Mouse (Mus musculus) CH12.LX (cell line): ENCODE measurements around the gene Chrm3. TPM values are rescaled to one million over a fixed set of nuclear protein-coding genes. Genes with fewer than 3 reads are reported as not detected.

Source experiments
- DNase-seq: peaks from one replicate; pipeline ENCODE4 v3.0.0-alpha.2; 2013; ENCODE audit errors: extremely low read depth
- H3K27ac ChIP-seq: 2 replicates; pipeline ENCODE4 v1.5.1; 2012; ENCODE audit warnings: low read depth, mild to moderate bottlenecking, control low read depth, moderate library complexity; ENCODE audit not compliant: insufficient read depth
- H3K27me3 ChIP-seq: replicated peaks from 2 replicates; pipeline ENCODE3; 2012; ENCODE audit warnings: inconsistent platforms
- H3K36me3 ChIP-seq, 2 experiments: replicated peaks in 1 of 2; 2 replicates each; pipeline versions ENCODE3 to v1.6.1; 2012; ENCODE audit warnings: inconsistent platforms in 1 of 2, low read length in 1 of 2, mild to moderate bottlenecking in 1 of 2, mixed read lengths in 1 of 2, moderate library complexity in 1 of 2; ENCODE audit not compliant: control insufficient read depth in 1 of 2, insufficient read depth in 1 of 2
- H3K4me1 ChIP-seq, 2 experiments: 2 replicates each; pipeline ENCODE4 v1.6.1; 2012; ENCODE audit warnings: inconsistent platforms in 1 of 2, moderate library complexity in 1 of 2; ENCODE audit not compliant: insufficient read depth in 2 of 2, control insufficient read depth in 1 of 2
- H3K4me2 ChIP-seq: 2 replicates; pipeline ENCODE4 v1.6.1; 2012; ENCODE audit warnings: low read depth, mild to moderate bottlenecking, control low read depth; ENCODE audit not compliant: poor library complexity, insufficient read depth, severe bottlenecking
- H3K4me3 ChIP-seq, 3 experiments: fragments of 150-350 bp in 1 of 3; sonication (generic) in 1 of 3; replicated peaks in 1 of 3; 2 replicates each; pipeline versions ENCODE3 to v1.5.1; 2011 to 2012; ENCODE audit warnings: low read depth in 2 of 3, low read length in 2 of 3, mild to moderate bottlenecking in 2 of 3, moderate library complexity in 2 of 3, control low read depth in 1 of 3, improper control_type of control experiment in 1 of 3, inconsistent platforms in 1 of 3, mixed read lengths in 1 of 3; ENCODE audit not compliant: poor library complexity in 1 of 3
- H3K79me2 ChIP-seq: replicated peaks from 2 replicates; pipeline ENCODE4 v1.6.1; 2012; ENCODE audit warnings: mild to moderate bottlenecking, moderate library complexity; ENCODE audit not compliant: control insufficient read depth, poor library complexity, insufficient read depth, severe bottlenecking; ENCODE audit errors: extremely low read depth
- H3K9ac ChIP-seq: 2 replicates; pipeline ENCODE4 v1.6.1; 2012; ENCODE audit warnings: low read depth, mild to moderate bottlenecking, control low read depth, moderate library complexity; ENCODE audit not compliant: insufficient read depth
- H3K9me3 ChIP-seq: replicated peaks from 2 replicates; pipeline ENCODE3; 2012; ENCODE audit warnings: low read length, inconsistent platforms, mixed read lengths
- CHD1 ChIP-seq: IDR thresholded peaks from 2 replicates; pipeline ENCODE4 v1.6.1; 2012; ENCODE audit warnings: low read depth, low read length, improper control_type of control experiment, inconsistent platforms
- CHD2 ChIP-seq: IDR thresholded peaks from 2 replicates; pipeline ENCODE4 v1.6.1; 2011; ENCODE audit warnings: low read length, improper control_type of control experiment
- CTCF ChIP-seq, 2 experiments: IDR thresholded peaks in 1 of 2; conservative IDR thresholded peaks in 1 of 2; 2 replicates each; pipeline ENCODE4 v1.5.1; 2011 to 2012; ENCODE audit warnings: low read depth in 2 of 2, low read length in 2 of 2, improper control_type of control experiment in 1 of 2, inconsistent platforms in 1 of 2, mild to moderate bottlenecking in 1 of 2, moderate library complexity in 1 of 2
- E2F4 ChIP-seq: IDR thresholded peaks from 2 replicates; pipeline ENCODE4 v1.6.1; 2011; ENCODE audit warnings: low read depth, low read length, improper control_type of control experiment; ENCODE audit not compliant: insufficient replicate concordance
- ELF1 ChIP-seq: IDR thresholded peaks from 2 replicates; pipeline ENCODE4 v1.6.1; 2014; ENCODE audit warnings: low read depth, mild to moderate bottlenecking, inconsistent platforms, low read length, improper control_type of control experiment
- EP300 ChIP-seq: IDR thresholded peaks from 2 replicates; pipeline ENCODE4 v1.6.1; 2011; ENCODE audit warnings: low read length, improper control_type of control experiment
- ETS1 ChIP-seq: conservative IDR thresholded peaks from 2 replicates; pipeline ENCODE4 v1.6.1; 2012; ENCODE audit warnings: low read depth, mild to moderate bottlenecking, inconsistent platforms, low read length, improper control_type of control experiment, moderate library complexity
- GABPA ChIP-seq: IDR thresholded peaks from 2 replicates; pipeline ENCODE4 v1.6.1; 2012; ENCODE audit warnings: low read depth, low read length, improper control_type of control experiment, inconsistent platforms; ENCODE audit not compliant: insufficient replicate concordance
- HCFC1 ChIP-seq: IDR thresholded peaks from 2 replicates; pipeline ENCODE4 v1.6.1; 2012; ENCODE audit warnings: low read depth, mild to moderate bottlenecking, inconsistent platforms, low read length, improper control_type of control experiment
- IRF4 ChIP-seq: IDR thresholded peaks from 2 replicates; pipeline ENCODE4 v1.6.1; 2014; ENCODE audit warnings: low read depth, mild to moderate bottlenecking, inconsistent platforms, low read length, improper control_type of control experiment
- JUN ChIP-seq: IDR thresholded peaks from 2 replicates; pipeline ENCODE4 v1.6.1; 2011; ENCODE audit warnings: low read depth, mild to moderate bottlenecking, low read length, improper control_type of control experiment, moderate library complexity; ENCODE audit not compliant: insufficient read depth
- KAT2A ChIP-seq: IDR thresholded peaks from 2 replicates; pipeline ENCODE4 v1.6.1; 2012; ENCODE audit warnings: low read length, improper control_type of control experiment, inconsistent platforms; ENCODE audit not compliant: insufficient replicate concordance
- MAFK ChIP-seq: IDR thresholded peaks from 2 replicates; pipeline ENCODE4 v1.6.1; 2011; ENCODE audit warnings: low read length, improper control_type of control experiment; ENCODE audit not compliant: insufficient replicate concordance
- MAX ChIP-seq: IDR thresholded peaks from 2 replicates; pipeline ENCODE4 v1.6.1; 2011; ENCODE audit warnings: low read length, improper control_type of control experiment
- MAZ ChIP-seq: IDR thresholded peaks from 2 replicates; pipeline ENCODE4 v1.6.1; 2012; ENCODE audit warnings: low read depth, mild to moderate bottlenecking, inconsistent platforms, low read length, improper control_type of control experiment, moderate library complexity
- MEF2A ChIP-seq: IDR thresholded peaks from 2 replicates; pipeline ENCODE4 v1.6.1; 2014; ENCODE audit warnings: low read depth, mild to moderate bottlenecking, inconsistent platforms, low read length, improper control_type of control experiment, borderline replicate concordance
- MXI1 ChIP-seq: IDR thresholded peaks from 2 replicates; pipeline ENCODE4 v1.6.1; 2011; ENCODE audit warnings: mild to moderate bottlenecking, low read depth, low read length, improper control_type of control experiment
- MYC ChIP-seq: IDR thresholded peaks from 2 replicates; pipeline ENCODE4 v1.6.1; 2011; ENCODE audit warnings: low read depth, mild to moderate bottlenecking, improper control_type of control experiment, low read length
- NELFE ChIP-seq: IDR thresholded peaks from 2 replicates; pipeline ENCODE4 v1.6.1; 2011; ENCODE audit warnings: low read depth, low read length, improper control_type of control experiment
- NRF1 ChIP-seq: IDR thresholded peaks from 2 replicates; pipeline ENCODE4 v1.6.1; 2014; ENCODE audit warnings: low read depth, mild to moderate bottlenecking, inconsistent platforms, low read length, improper control_type of control experiment, moderate library complexity
- PAX5 ChIP-seq: IDR thresholded peaks from 2 replicates; pipeline ENCODE4 v1.6.1; 2012; ENCODE audit warnings: low read length, inconsistent platforms, mixed read lengths
- POLR2A ChIP-seq: IDR thresholded peaks from 2 replicates; pipeline ENCODE4 v1.6.1; 2011; ENCODE audit warnings: low read depth, mild to moderate bottlenecking, improper control_type of control experiment, low read length
- POLR2AphosphoS2 ChIP-seq: IDR thresholded peaks from 2 replicates; pipeline ENCODE4 v1.6.1; 2011; ENCODE audit warnings: low read depth, low read length, improper control_type of control experiment
- RAD21 ChIP-seq: IDR thresholded peaks from 2 replicates; pipeline ENCODE4 v1.6.1; 2011; ENCODE audit warnings: low read depth, mild to moderate bottlenecking, low read length, improper control_type of control experiment, moderate library complexity
- RCOR1 ChIP-seq: conservative IDR thresholded peaks from 2 replicates; pipeline ENCODE4 v1.6.1; 2012; ENCODE audit warnings: low read depth, mild to moderate bottlenecking, inconsistent platforms, low read length, improper control_type of control experiment
- SIN3A ChIP-seq: IDR thresholded peaks from 2 replicates; pipeline ENCODE4 v1.6.1; 2012; ENCODE audit warnings: low read length, improper control_type of control experiment, inconsistent platforms
- SMC3 ChIP-seq: IDR thresholded peaks from 2 replicates; pipeline ENCODE4 v1.6.1; 2011; ENCODE audit warnings: low read depth, low read length, improper control_type of control experiment
- TCF12 ChIP-seq: IDR thresholded peaks from 2 replicates; pipeline ENCODE4 v1.6.1; 2014; ENCODE audit warnings: low read depth, mild to moderate bottlenecking, inconsistent platforms, low read length, improper control_type of control experiment
- UBTF ChIP-seq: IDR thresholded peaks from 2 replicates; pipeline ENCODE4 v1.6.1; 2012; ENCODE audit warnings: low read depth, mild to moderate bottlenecking, inconsistent platforms, low read length, improper control_type of control experiment, moderate library complexity
- USF2 ChIP-seq: conservative IDR thresholded peaks from 2 replicates; pipeline ENCODE4 v1.6.1; 2011; ENCODE audit warnings: low read depth, low read length, improper control_type of control experiment
- ZC3H11A ChIP-seq: IDR thresholded peaks from 2 replicates; pipeline ENCODE4 v1.6.1; 2012; ENCODE audit warnings: low read depth, mild to moderate bottlenecking, inconsistent platforms, low read length, improper control_type of control experiment
- ZKSCAN1 ChIP-seq: IDR thresholded peaks from 2 replicates; pipeline ENCODE4 v1.6.1; 2012; ENCODE audit warnings: low read depth, inconsistent platforms, low read length, improper control_type of control experiment, borderline replicate concordance
- ZNF384 ChIP-seq: IDR thresholded peaks from 2 replicates; pipeline ENCODE4 v1.6.1; 2012; ENCODE audit warnings: low read depth, low read length, improper control_type of control experiment, inconsistent platforms
- dilution Hi-C: fragments of 300-500 bp; cut with MboI; formaldehyde crosslinking; loops from 2 replicates; pipeline ENCODE4 v1.14.3; 2020; ENCODE audit warnings: low sequenced_read_pairs; ENCODE audit not compliant: extremely low pct_unique_long_range_greater_than_20kb, extremely low pct_ligation_motif_present
- in situ Hi-C: fragments of 300-500 bp; cut with MboI; formaldehyde crosslinking; loops from 3 replicates; pipeline ENCODE4 v1.14.3; 2019; ENCODE audit warnings: low sequenced_read_pairs, low pct_ligation_motif_present, low pct_unique_long_range_greater_than_20kb, mixed read lengths
- polyA plus RNA-seq: library from polyadenylated mRNA; unstranded; fragments of >175 nt; gene quantifications from 2 replicates; pipeline ENCODE4 v1.2.1, GENCODE M21; 2012; ENCODE audit warnings: low read depth; ENCODE audit not compliant: insufficient read length
- total RNA-seq, 2 experiments: library from RNA; depleted of rRNA; stranded (reverse); fragments of 300-350 nt in 1 of 2; fragments of >200 nt in 1 of 2; gene quantifications; 2 replicates each; pipeline ENCODE4 v1.2.3; 2012 to 2014

Chrm3 gene
- total and polyA plus RNA-seq, 3 experiments, result not detected

- no peak for DNase-seq
- Histone ChIP-seq H3K36me3 (no peaks in the 10 kb centered on the region), H3K4me2 (no peak overlapping the region), H3K27me3 (no peaks in the 10 kb centered on the region), H3K79me2 (no peaks in the 10 kb centered on the region), H3K4me1 (peaks cover 3 to 8% of the 10 kb centered on the region in 2 experiments), H3K4me3 (no peak overlapping the region), H3K9me3 (no peaks in the 10 kb centered on the region), H3K9ac (no peak overlapping the region), H3K27ac (no peak overlapping the region)
- dilution Hi-C loops, result no loop called here
- TF ChIP-seq CTCF (conservative IDR thresholded peaks at IDR 0.05 in 1 of 2, IDR thresholded peaks at IDR 0.05 in 1 of 2; ENCODE audit: low read depth in 2 of 2, low read length in 2 of 2), result no peak
- TF ChIP-seq ZNF384, result no peak
- in situ Hi-C loops, result loop anchor here (25.0 kb wide), 1 partner anchor 459 kb away; no protein-coding TSS in a partner anchor
Observed at GRCm38 (mm10) chr13:9878596-9879010, 482.0 kb downstream of the Chrm3 start.

GRCm38 (mm10) chr13:9873377-9873776, 487.3 kb downstream of the Chrm3 start:
- Histone ChIP-seq H3K9me3 (no peaks in the 10 kb centered on the region), H3K36me3 (no peaks in the 10 kb centered on the region), H3K9ac (no peak overlapping the region), H3K4me3 (no peak overlapping the region), H3K27me3 (no peaks in the 10 kb centered on the region), H3K79me2 (no peaks in the 10 kb centered on the region), H3K27ac (peak overlapping the region; percentile 52; the same call in 1 of the 2 replicates), H3K4me2 (peak overlapping the region; percentile 63), H3K4me1 (peaks cover 18 to 20% of the 10 kb centered on the region in 2 experiments)
- dilution Hi-C loops, result no loop called here
- DNase-seq, result peak; percentile 72
- in situ Hi-C loops, result no loop called here
- TF ChIP-seq MAX (peak; percentile 61; the same call in 1 of the 2 replicates), SIN3A (peak; percentile 57), HCFC1 (no peak), NELFE (no peak), TCF12 (no peak), RCOR1 (0 out of 2 replicates have a peak, but pooled peaks have one; percentile 48), PAX5 (no peak), SMC3 (no peak), POLR2AphosphoS2 (no peak), MYC (no peak), CHD1 (peak; percentile 86; the same call in 1 of the 2 replicates), UBTF (no peak), ELF1 (no peak), MXI1 (0 out of 2 replicates have a peak, but pooled peaks have one; percentile 25), ETS1 (peak; percentile 83), CHD2 (0 out of 2 replicates have a peak, but pooled peaks have one; percentile 17), POLR2A (no peak; the same call in 1 of the 2 replicates), ZKSCAN1 (no peak), RAD21 (no peak), E2F4 (no peak), MAFK (no peak), ZC3H11A (no peak), GABPA (no peak), EP300 (peak; percentile 84), USF2 (no peak), KAT2A (no peak), JUN (peak; percentile 36; the same call in 1 of the 2 replicates), MAZ (no peak), MEF2A (0 out of 2 replicates have a peak, but pooled peaks have one; percentile 50), NRF1 (no peak), IRF4 (peak; percentile 83), ZNF384 (no peak)
